Mouse (Mus musculus): ENCODE data around the gene Maats1. TPM values are rescaled to one million over a fixed set of nuclear protein-coding genes. Genes with fewer than 3 reads are reported as not detected.
"Not testable (repeated sequence)": the region's sequence is repeated elsewhere in the genome, so short reads cannot be mapped to it uniquely, and the experiment has no call there.

The Maats1 gene
- polyA plus RNA-seq, 1 experiment from 2014 or later = 0.06 TPM

DNA sequence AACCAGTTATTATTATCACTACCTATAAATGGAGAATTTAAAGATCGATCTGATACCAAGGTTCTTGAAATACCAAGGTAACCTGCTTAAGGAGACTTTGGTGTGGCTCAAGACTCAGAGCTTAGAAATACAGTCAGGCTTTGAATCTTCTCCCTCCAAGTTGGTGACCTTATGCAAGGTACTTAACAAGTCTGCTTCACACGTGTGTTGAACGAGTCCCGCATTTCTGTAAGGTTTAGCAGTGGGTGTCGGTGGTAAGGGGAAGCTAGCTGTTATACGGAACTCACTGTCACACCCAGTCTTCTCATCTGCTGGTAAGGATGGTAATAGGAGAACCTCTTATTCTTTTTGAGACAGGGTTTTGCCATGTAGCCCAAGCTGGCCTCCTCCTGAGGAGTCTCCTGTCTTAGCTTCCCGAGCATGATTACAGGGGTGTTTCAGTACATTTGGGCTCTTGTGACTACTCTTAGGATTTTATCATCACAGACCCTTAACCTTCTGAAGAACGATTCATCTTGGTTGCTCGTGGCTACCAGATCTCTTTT, 6.3 kb upstream of the Maats1 start:
- no peak overlapping the region for H3K4me3 ChIP-seq (replicated peaks)

GRCm38 (mm10) chr16:38347588-38347987, 5.6 kb upstream of the Maats1 start:
- Histone ChIP-seq H3K9ac (replicated peaks) (peak overlapping the region; percentile 83; the same call in 1 of the 2 replicates), H3K27me3 (no peaks in the 10 kb centered on the region), H3K9me3 (no peaks in the 10 kb centered on the region), H3K4me1 (replicated peaks) (peaks cover 5% of the 10 kb centered on the region), H3K4me3 (replicated peaks) (peak overlapping the region; percentile 87), H3K36me3 (peaks cover 27% of the 10 kb centered on the region), H3K27ac (no peak overlapping the region), H3K4me2 (peak overlapping the region; percentile 79)
- 62% methylated on average over 6 of the region's 6 CpGs for whole genome bisulfite sequencing
- ATAC-seq (ENCODE audit: insufficient number of reproducible peaks, insufficient read depth, low FRiP score, low TSS enrichment, low read depth) = no peak

More for the DNA sequence above, 6.3 kb upstream of the Maats1 start:
- Histone ChIP-seq H3K27ac (no peak overlapping the region), H3K4me2 (no peak overlapping the region), H3K36me3 (peaks cover 27% of the 10 kb centered on the region), H3K9ac (replicated peaks) (no peak overlapping the region), H3K9me3 (no peaks in the 10 kb centered on the region), H3K4me1 (replicated peaks) (peaks cover 5% of the 10 kb centered on the region), H3K27me3 (no peaks in the 10 kb centered on the region)
- WGBS = 87% methylated on average over 9 of the region's 9 CpGs
- no peak for ATAC-seq (ENCODE audit: insufficient number of reproducible peaks, insufficient read depth, low FRiP score, low TSS enrichment, low read depth)

- Histone ChIP-seq H3K4me2 (peak within 1 kb of the TSS; percentile 79), H3K4me1 (replicated peaks) (peaks cover 9% of the 10 kb centered on the region), H3K9me3 (no peaks in the 10 kb centered on the region), H3K4me3 (replicated peaks) (peak within 1 kb of the TSS; percentile 87), H3K27ac (peak within 1 kb of the TSS; percentile 90), H3K9ac (replicated peaks) (peak within 1 kb of the TSS; percentile 83), H3K36me3 (peaks cover 21% of the 10 kb centered on the region), H3K27me3 (no peaks in the 10 kb centered on the region)
- peak; percentile 92 for ATAC-seq (ENCODE audit: insufficient number of reproducible peaks, insufficient read depth, low FRiP score, low TSS enrichment, low read depth)
- WGBS = 3% methylated on average over 35 of the region's 35 CpGs
These were observed 4.8 kb upstream of the Maats1 start, which contains the start of the genes Cox17 and Gm21987 for GRCm38 (mm10) chr16:38346529-38347325. Cox17 (plus strand) TSS chr16:38346991. Gm21987 (plus strand) TSS chr16:38347040.

- Histone ChIP-seq H3K9me3 (peaks cover 2% of the 10 kb centered on the region; the same call in 1 of the 2 replicates), H3K27me3 (no peaks in the 10 kb centered on the region), H3K36me3 (peaks cover 5% of the 10 kb centered on the region), H3K4me2 (no peak overlapping the region), H3K27ac (no peak overlapping the region), H3K4me1 (replicated peaks) (peaks cover 13% of the 10 kb centered on the region), H3K4me3 (replicated peaks) (no peak overlapping the region), H3K9ac (replicated peaks) (no peak overlapping the region)
- no peak for ATAC-seq (ENCODE audit: insufficient number of reproducible peaks, insufficient read depth, low FRiP score, low TSS enrichment, low read depth)
- 77% methylated on average over 3 of the region's 3 CpGs for WGBS
These were observed 3.2 kb upstream of the Maats1 start for GRCm38 (mm10) chr16:38344941-38345725.

DNA sequence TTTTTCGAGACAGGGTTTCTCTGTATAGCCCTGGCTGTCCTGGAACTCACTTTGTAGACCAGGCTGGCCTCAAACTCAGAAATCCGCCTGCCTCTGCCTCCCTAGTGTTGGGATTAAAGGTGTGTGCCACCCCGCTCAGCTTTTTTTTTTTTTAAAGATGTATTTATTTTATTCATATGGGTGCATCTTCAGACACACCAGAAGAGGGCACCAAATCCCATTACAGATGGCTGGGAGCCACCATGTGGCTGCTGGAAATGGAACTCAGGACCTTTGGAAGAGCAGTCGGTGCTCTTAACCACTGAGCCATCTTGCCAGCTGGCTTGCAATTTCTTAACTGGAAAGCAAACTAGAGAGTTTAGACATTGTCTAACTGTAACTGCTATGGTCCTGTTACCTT, 3.9 kb downstream of the Maats1 start:
- H3K9ac ChIP-seq (replicated peaks); H3K27ac ChIP-seq; H3K4me3 ChIP-seq (replicated peaks); H3K9me3 ChIP-seq; H3K4me2 ChIP-seq; ATAC-seq (ENCODE audit: insufficient number of reproducible peaks, insufficient read depth, low FRiP score, low TSS enrichment, low read depth); H3K36me3 ChIP-seq; H3K4me1 ChIP-seq (replicated peaks); H3K27me3 ChIP-seq: not testable (repeated sequence)
- 83% methylated on average over 4 of the region's 4 CpGs for WGBS

- no peaks in the 10 kb centered on the region for H3K36me3 ChIP-seq
- no peak for ATAC-seq (ENCODE audit: insufficient number of reproducible peaks, insufficient read depth, low FRiP score, low TSS enrichment, low read depth)
- WGBS = 7% methylated on average over 6 of the region's 6 CpGs
These were observed 7.5 kb downstream of the Maats1 start for GRCm38 (mm10) chr16:38334431-38334830.

GRCm38 (mm10) chr16:38329340-38329739, 12.6 kb downstream of the Maats1 start:
- no peak for ATAC-seq (ENCODE audit: insufficient number of reproducible peaks, insufficient read depth, low FRiP score, low TSS enrichment, low read depth)
- WGBS = 92% methylated on average over 3 of the region's 3 CpGs
- H3K4me1 ChIP-seq (replicated peaks) = no peaks in the 10 kb centered on the region

More at GRCm38 (mm10) chr16:38334431-38334830, 7.5 kb downstream of the Maats1 start:
- Histone ChIP-seq H3K9me3 (no peaks in the 10 kb centered on the region), H3K4me1 (replicated peaks) (no peaks in the 10 kb centered on the region), H3K9ac (replicated peaks) (no peak overlapping the region), H3K27me3 (no peaks in the 10 kb centered on the region), H3K4me2 (no peak overlapping the region), H3K4me3 (replicated peaks) (no peak overlapping the region), H3K27ac (no peak overlapping the region)

DNA sequence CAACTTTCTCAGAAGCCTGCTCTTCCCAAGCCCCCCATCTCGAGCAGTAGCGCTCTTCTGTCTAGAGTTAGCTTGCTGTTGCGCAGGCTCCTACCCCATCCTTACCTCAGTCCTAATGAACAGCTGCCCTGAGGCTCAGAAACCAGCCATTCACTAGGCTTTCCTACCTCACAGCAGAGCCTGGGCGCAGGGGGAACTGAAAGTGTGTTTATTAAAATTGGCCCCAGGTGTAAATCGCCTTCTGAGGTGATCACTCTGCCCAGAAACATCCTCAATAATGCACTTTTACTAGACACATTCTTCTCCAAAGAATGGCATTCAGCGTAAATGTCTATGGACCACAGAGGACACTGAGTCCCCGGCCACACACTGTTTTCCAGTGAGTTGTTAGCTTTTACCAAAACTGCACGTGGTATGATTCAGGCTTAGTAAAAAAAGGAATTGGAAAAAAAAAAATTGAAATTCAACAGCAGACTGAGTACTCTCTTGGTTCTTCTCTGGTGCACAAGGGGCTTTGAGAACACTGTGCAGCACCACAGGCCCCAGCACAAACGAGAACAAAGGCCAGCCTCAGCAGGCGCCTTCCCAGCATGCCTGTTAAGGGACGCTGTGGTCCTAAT, 15.1 kb downstream of the Maats1 start:
- Histone ChIP-seq H3K4me1 (replicated peaks) (no peaks in the 10 kb centered on the region), H3K9ac (replicated peaks) (no peak overlapping the region), H3K4me2 (no peak overlapping the region), H3K27me3 (no peaks in the 10 kb centered on the region), H3K4me3 (replicated peaks) (no peak overlapping the region), H3K9me3 (no peaks in the 10 kb centered on the region), H3K27ac (no peak overlapping the region), H3K36me3 (no peaks in the 10 kb centered on the region)
- WGBS = 85% methylated on average over 11 of the region's 11 CpGs
- no peak for ATAC-seq (ENCODE audit: insufficient number of reproducible peaks, insufficient read depth, low FRiP score, low TSS enrichment, low read depth)

More at GRCm38 (mm10) chr16:38329340-38329739, 12.6 kb downstream of the Maats1 start:
- no peaks in the 10 kb centered on the region for H3K9me3 ChIP-seq
- no peaks in the 10 kb centered on the region for H3K27me3 ChIP-seq
- H3K27ac ChIP-seq = no peak overlapping the region
- no peaks in the 10 kb centered on the region for H3K36me3 ChIP-seq
- no peak overlapping the region for H3K9ac ChIP-seq (replicated peaks)
- no peak overlapping the region for H3K4me3 ChIP-seq (replicated peaks)
- no peak overlapping the region for H3K4me2 ChIP-seq

DNA sequence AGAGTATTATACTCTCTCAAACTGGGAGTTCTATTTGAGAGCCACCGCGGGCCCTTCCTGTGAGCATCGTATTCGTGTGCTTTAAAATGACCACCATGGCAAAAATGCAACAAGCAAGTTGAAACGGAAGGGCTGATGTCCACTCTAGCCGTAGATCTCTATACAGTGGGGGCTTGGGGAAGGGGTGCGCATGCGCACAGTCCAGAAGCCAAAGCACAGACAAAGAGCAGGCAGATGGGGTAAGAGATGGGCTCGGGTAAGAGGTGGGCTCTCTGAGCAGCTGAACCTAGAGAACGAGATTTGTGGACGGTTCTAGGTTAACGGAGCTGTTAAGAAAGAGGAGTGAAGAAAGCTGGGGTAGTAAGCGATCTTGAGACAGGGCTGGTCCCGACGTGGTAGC, 17.6 kb downstream of the Maats1 start:
- no peak for ATAC-seq (ENCODE audit: insufficient number of reproducible peaks, insufficient read depth, low FRiP score, low TSS enrichment, low read depth)
- no peaks in the 10 kb centered on the region for H3K4me1 ChIP-seq (replicated peaks)
- no peaks in the 10 kb centered on the region for H3K27me3 ChIP-seq
- 92% methylated on average over 15 of the region's 15 CpGs for WGBS
- H3K4me3 ChIP-seq (replicated peaks) = no peak overlapping the region
- H3K27ac ChIP-seq = no peak overlapping the region
- no peaks in the 10 kb centered on the region for H3K9me3 ChIP-seq
- H3K36me3 ChIP-seq = no peaks in the 10 kb centered on the region
- no peak overlapping the region for H3K9ac ChIP-seq (replicated peaks)
- no peak overlapping the region for H3K4me2 ChIP-seq

DNA sequence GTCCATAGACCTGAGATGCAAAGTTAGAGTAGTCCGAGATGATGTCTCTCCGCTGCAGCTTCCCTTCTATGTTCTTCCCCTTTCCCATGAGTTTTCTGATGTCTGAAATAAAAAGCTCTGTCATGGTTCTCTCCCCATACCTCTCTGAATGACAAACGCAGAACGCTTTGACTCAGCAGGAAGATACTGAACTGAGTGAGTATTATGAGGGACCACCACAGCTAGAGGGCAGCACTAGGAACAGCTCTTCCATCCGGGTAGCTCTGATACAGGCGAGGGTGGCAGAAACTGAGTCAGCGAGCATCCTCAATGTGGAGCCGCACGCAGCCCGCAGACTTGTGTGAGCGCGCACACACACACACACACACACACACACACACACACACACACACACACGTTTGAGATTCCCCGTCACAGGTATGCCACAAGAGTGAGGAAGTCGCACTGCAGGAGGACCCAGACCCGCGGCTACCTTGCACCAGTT, 20.4 kb downstream of the Maats1 start:
- WGBS = 40% methylated on average over 14 of the region's 17 CpGs
- Histone ChIP-seq H3K9me3 (no peaks in the 10 kb centered on the region), H3K27me3 (no peaks in the 10 kb centered on the region), H3K27ac (no peak overlapping the region), H3K4me1 (replicated peaks) (no peaks in the 10 kb centered on the region), H3K4me3 (replicated peaks) (no peak overlapping the region), H3K36me3 (no peaks in the 10 kb centered on the region), H3K4me2 (peak overlapping the region; percentile 48), H3K9ac (replicated peaks) (no peak overlapping the region)
- ATAC-seq (ENCODE audit: insufficient number of reproducible peaks, insufficient read depth, low FRiP score, low TSS enrichment, low read depth) = no peak

Measured in limb, embryonic 12.5 days (tissue).